Mouse (Mus musculus): Measurements from ENCODE around the gene Sox18. TPM values are rescaled to one million over a fixed set of nuclear protein-coding genes. Genes with fewer than 3 reads are reported as not detected.

Gene Sox18
- polyA plus RNA-seq, 1 experiment from 2014 or later: 20.3 TPM

DNA sequence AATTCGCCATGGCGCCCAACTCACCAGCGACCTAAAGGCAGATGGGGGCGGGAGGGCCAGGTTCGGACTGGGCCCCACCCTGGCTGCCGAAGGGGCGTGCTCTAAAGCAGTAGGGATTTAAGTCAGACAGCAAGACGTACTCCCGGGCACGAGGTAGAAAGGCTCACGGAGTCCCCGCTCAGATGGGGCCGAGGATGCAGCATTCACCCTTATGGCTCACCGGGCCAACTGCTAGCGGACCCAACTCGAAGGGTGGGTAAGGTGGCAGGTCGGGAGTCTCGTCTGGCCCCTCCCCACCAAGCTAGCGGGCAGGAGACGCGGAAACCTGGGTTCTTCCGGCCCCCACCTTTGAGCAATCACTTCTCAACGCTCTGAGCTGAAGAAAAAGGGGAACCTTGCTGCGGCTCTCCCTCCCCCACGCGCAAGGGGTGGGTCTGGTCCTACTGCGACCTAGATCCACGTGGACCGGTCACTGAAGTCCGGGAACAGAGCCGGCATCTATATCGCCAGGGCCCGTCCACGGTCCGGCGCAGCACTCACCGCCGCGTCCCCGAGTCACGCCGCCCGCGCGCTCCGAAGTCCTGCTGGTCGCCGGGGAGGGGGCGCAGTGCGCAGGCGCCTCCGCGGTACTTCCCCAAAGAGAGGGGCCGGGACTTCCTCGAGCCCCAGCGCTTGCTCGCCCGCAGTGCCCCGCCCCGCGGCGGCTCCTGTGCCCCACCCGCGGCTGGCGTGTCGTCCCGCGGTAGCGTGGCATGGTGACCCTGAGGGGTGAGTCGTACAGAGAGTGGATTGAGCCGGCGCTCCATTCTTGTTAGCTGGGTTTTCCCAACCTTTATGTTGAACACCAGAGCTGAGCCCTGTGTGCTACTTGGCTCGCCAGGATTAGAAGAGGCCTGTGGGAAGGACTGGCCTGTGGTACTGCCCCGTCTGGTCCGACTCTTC is 22.2 kb upstream of the Sox18 start, which contains the start of gene Rgs19:
Rgs19 (minus strand) TSS at position 639 of the 942 bp plus-strand sequence.
- Histone ChIP-seq H3K9ac (peak within 1 kb of the TSS; percentile 72), H3K4me3 (peak within 1 kb of the TSS; percentile 61), H3K27me3 (replicated peaks) (no peaks in the 10 kb centered on the region), H3K36me3 (peaks cover 10% of the 10 kb centered on the region), H3K27ac (no peak within 1 kb of the TSS), H3K9me3 (no peaks in the 10 kb centered on the region), H3K4me1 (peaks cover 13% of the 10 kb centered on the region), H3K4me2 (replicated peaks) (peak within 1 kb of the TSS; percentile 91)
- peak; percentile 78 for ATAC-seq (ENCODE audit: low FRiP score, low read depth)
- WGBS: under 1% methylated on average over 75 of the region's 75 CpGs

- no peak for ATAC-seq (ENCODE audit: low FRiP score, low read depth)
- Histone ChIP-seq H3K36me3 (peaks cover 21% of the 10 kb centered on the region), H3K27me3 (replicated peaks) (no peaks in the 10 kb centered on the region), H3K27ac (no peak overlapping the region), H3K9me3 (no peaks in the 10 kb centered on the region), H3K4me3 (no peak overlapping the region), H3K9ac (no peak overlapping the region), H3K4me1 (peaks cover 13% of the 10 kb centered on the region), H3K4me2 (replicated peaks) (peak overlapping the region; percentile 91; the same call in 1 of the 2 replicates)
- WGBS: 95% methylated on average over 3 of the region's 3 CpGs
Observed at GRCm38 (mm10) chr2:181692304-181692703, 20.9 kb upstream of the Sox18 start.

DNA sequence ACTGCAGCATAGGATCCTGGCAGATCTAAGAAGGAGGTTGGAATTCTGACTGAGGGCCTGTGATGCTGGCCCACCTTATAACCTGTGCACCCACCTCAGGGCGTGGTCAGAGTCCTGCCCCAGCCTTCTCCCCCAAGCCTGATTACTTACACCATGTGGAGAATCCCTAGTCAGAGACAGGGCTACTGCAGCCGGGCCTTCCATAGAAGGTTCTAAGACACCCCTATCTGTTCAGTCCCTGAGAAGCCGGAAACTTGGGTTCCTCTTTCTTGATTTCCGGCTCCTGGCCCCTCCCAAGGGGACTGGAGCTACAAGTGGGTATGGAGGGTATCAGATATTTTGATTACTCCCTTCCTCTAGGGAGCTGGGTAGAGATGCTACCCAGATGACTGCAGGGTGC is 20.1 kb upstream of the Sox18 start:
- no peak overlapping the region for H3K9ac ChIP-seq
- 94% methylated on average over 4 of the region's 4 CpGs for WGBS
- no peak for ATAC-seq (ENCODE audit: low FRiP score, low read depth)

DNA sequence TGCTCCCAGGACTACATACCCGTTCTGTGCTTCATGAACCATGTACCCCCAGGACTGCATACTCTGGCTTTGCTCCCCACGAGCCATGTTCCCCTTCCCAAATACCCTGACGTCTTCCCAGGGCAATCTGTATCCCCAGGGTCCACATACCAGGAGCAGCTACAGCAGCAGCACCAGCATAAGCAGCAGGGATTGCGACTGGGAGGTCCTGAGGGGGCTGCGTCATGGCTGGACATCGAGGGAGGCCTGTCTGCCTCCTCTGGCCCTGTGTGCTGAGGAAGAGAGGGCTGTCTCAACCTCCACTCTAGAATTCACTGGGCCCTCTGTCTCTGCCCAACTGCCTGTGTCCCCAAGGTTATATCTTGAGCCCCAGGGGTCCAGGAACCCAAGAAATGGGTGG is 19.6 kb upstream of the Sox18 start:
- H3K9me3 ChIP-seq: no peaks in the 10 kb centered on the region
- no peak for ATAC-seq (ENCODE audit: low FRiP score, low read depth)
- no peak overlapping the region for H3K27ac ChIP-seq
- H3K4me1 ChIP-seq: peaks cover 13% of the 10 kb centered on the region
- peaks cover 28% of the 10 kb centered on the region for H3K36me3 ChIP-seq
- H3K4me2 ChIP-seq (replicated peaks): no peak overlapping the region
- 86% methylated on average over 6 of the region's 6 CpGs for WGBS
- no peaks in the 10 kb centered on the region for H3K27me3 ChIP-seq (replicated peaks)
- H3K9ac ChIP-seq: no peak overlapping the region
- H3K4me3 ChIP-seq: no peak overlapping the region

More for the DNA sequence above, 20.1 kb upstream of the Sox18 start:
- H3K4me1 ChIP-seq: peaks cover 13% of the 10 kb centered on the region
- peaks cover 28% of the 10 kb centered on the region for H3K36me3 ChIP-seq
- H3K9me3 ChIP-seq: no peaks in the 10 kb centered on the region
- no peak overlapping the region for H3K27ac ChIP-seq
- no peak overlapping the region for H3K4me2 ChIP-seq (replicated peaks)
- no peak overlapping the region for H3K4me3 ChIP-seq
- no peaks in the 10 kb centered on the region for H3K27me3 ChIP-seq (replicated peaks)

DNA sequence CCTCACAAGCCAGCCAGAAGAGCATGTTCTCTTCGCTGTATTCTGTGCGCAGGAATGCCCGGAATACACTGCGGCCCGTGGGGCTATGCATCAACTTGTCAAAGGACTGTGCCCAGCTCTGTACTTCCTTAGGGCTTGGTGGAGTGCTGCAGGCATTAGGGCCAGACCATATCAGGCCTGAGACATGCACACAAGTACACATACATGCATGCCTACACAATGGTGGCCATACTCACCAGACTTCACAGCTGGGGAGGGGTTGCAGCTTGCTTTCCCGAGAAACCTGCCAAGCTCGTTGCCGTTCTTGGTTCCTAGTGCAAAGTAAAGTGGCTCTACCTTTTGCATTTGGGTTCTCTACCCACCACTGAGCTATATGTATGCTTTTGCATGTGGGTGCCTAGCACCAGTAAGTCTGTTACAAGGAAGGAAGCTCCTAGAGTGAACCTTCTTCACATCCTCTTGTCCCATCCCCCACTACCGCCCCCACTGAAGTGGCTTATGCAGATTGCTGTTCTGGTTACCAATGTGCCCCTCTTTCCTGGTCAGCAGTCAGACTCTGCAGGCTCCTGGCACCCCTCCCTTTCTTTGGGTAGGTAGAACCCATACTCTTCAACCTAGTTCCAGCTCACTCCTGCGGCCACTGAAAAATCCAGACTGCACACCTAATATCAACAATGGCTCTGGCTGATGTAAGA is 18.2 kb upstream of the Sox18 start:
- Histone ChIP-seq H3K4me2 (replicated peaks) (no peak overlapping the region), H3K27ac (no peak overlapping the region), H3K4me3 (no peak overlapping the region), H3K9ac (no peak overlapping the region), H3K27me3 (replicated peaks) (no peaks in the 10 kb centered on the region), H3K4me1 (peaks cover 13% of the 10 kb centered on the region), H3K9me3 (no peaks in the 10 kb centered on the region), H3K36me3 (peaks cover 28% of the 10 kb centered on the region)
- no peak for ATAC-seq (ENCODE audit: low FRiP score, low read depth)
- WGBS: 93% methylated on average over 10 of the region's 10 CpGs

GRCm38 (mm10) chr2:181687586-181687985 is 16.1 kb upstream of the Sox18 start:
- no peaks in the 10 kb centered on the region for H3K27me3 ChIP-seq (replicated peaks)
- no peak for ATAC-seq (ENCODE audit: low FRiP score, low read depth)
- H3K4me1 ChIP-seq: peaks cover under 1% of the 10 kb centered on the region
- no peak overlapping the region for H3K9ac ChIP-seq
- H3K36me3 ChIP-seq: peaks cover 28% of the 10 kb centered on the region
- H3K9me3 ChIP-seq: no peaks in the 10 kb centered on the region
- 93% methylated on average over 8 of the region's 8 CpGs for WGBS
- H3K4me3 ChIP-seq: no peak overlapping the region
- H3K27ac ChIP-seq: no peak overlapping the region
- no peak overlapping the region for H3K4me2 ChIP-seq (replicated peaks)

GRCm38 (mm10) chr2:181685686-181686085 is 14.2 kb upstream of the Sox18 start:
- WGBS: 94% methylated on average over 4 of the region's 4 CpGs
- Histone ChIP-seq H3K9me3 (no peaks in the 10 kb centered on the region), H3K27me3 (replicated peaks) (no peaks in the 10 kb centered on the region), H3K27ac (no peak overlapping the region), H3K4me2 (replicated peaks) (no peak overlapping the region), H3K36me3 (peaks cover 28% of the 10 kb centered on the region), H3K4me3 (no peak overlapping the region), H3K4me1 (peaks cover 8% of the 10 kb centered on the region; the same call in 1 of the 2 replicates), H3K9ac (no peak overlapping the region)
- ATAC-seq (ENCODE audit: low FRiP score, low read depth): no peak

DNA sequence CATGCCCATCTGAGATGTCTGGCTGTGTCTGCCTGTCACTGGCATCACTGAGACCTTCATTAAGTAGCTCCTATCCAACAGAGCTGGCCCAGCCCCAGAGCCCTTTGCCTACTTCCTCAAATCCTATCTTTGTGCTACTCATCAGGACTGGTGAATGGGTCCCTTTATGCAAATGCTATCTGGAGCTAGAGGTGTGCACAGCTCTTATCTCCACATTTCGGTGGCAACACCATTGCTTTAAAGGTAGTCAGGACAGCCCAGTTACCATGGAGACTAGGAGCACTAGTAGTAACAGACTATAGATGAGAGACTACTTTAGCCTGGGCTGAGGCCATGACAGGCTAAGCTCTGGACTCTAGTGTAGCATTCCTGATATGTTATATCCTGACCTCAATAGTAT is 13.3 kb upstream of the Sox18 start:
- Histone ChIP-seq H3K9me3 (no peaks in the 10 kb centered on the region), H3K4me2 (replicated peaks) (no peak overlapping the region), H3K27me3 (replicated peaks) (no peaks in the 10 kb centered on the region), H3K4me1 (peaks cover 9% of the 10 kb centered on the region; the same call in 1 of the 2 replicates), H3K9ac (no peak overlapping the region), H3K27ac (no peak overlapping the region), H3K4me3 (no peak overlapping the region), H3K36me3 (peaks cover 28% of the 10 kb centered on the region)
- 86% methylated on average over 1 of the region's 1 CpGs for WGBS
- no peak for ATAC-seq (ENCODE audit: low FRiP score, low read depth)

DNA sequence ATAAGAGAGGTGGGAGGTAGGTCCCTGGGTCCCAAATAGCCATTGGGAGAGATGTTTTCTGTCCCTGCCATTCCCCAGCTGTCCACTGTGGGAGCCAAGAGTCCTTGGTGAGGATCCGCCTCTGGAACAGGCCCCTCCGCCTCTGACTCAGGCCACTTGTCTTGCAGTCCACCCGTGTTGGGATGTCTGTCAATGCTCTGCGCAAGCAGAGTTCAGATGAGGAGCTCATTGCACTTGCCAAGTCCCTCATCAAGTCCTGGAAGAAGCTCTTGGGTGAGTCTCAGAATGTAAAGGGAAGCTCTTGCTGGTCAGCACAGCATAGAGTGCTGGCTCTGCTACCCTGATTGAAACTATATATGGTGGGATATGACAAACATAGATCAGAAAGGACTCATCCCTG is 11.9 kb upstream of the Sox18 start:
- Histone ChIP-seq H3K27me3 (replicated peaks) (no peaks in the 10 kb centered on the region), H3K4me1 (peaks cover 9% of the 10 kb centered on the region; the same call in 1 of the 2 replicates), H3K27ac (no peak overlapping the region), H3K4me2 (replicated peaks) (no peak overlapping the region), H3K9ac (no peak overlapping the region), H3K4me3 (no peak overlapping the region), H3K36me3 (peaks cover 17% of the 10 kb centered on the region), H3K9me3 (no peaks in the 10 kb centered on the region)
- no peak for ATAC-seq (ENCODE audit: low FRiP score, low read depth)
- WGBS: 72% methylated on average over 4 of the region's 4 CpGs

DNA sequence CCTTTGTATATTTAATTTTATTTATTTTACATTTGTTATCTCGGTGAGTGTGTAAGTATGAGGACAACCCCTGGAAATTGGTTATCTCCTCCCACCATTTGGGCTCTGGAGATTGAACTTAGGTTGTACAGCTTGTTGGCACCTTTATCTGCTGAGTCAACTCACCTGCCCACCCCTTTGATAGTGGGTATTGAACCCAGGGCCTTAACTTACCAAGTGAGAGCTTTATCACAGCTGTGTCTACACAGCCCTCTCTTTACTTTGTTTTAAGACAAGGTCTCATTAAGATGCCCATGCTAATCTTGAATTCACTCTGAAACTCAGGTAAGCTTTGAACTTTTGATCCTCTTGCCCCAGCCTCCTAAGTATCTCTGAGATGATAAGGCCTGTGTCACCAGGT is 10.5 kb upstream of the Sox18 start:
- H3K4me1 ChIP-seq: peaks cover 11% of the 10 kb centered on the region; the same call in 1 of the 2 replicates
- H3K36me3 ChIP-seq: peaks cover 4% of the 10 kb centered on the region
- WGBS: 91% methylated on average over 1 of the region's 1 CpGs
- H3K4me3 ChIP-seq: no peak overlapping the region
- no peak overlapping the region for H3K4me2 ChIP-seq (replicated peaks)
- H3K9ac ChIP-seq: no peak overlapping the region
- ATAC-seq (ENCODE audit: low FRiP score, low read depth): no peak
- H3K27me3 ChIP-seq (replicated peaks): no peaks in the 10 kb centered on the region
- H3K9me3 ChIP-seq: no peaks in the 10 kb centered on the region
- no peak overlapping the region for H3K27ac ChIP-seq

GRCm38 (mm10) chr2:181680716-181681117 is 9.3 kb upstream of the Sox18 start:
- no peak overlapping the region for H3K27ac ChIP-seq
- peak overlapping the region; percentile 93 for H3K4me2 ChIP-seq (replicated peaks)
- 20% methylated on average over 7 of the region's 7 CpGs for WGBS
- H3K4me1 ChIP-seq: peaks cover 17% of the 10 kb centered on the region
- no peaks in the 10 kb centered on the region for H3K27me3 ChIP-seq (replicated peaks)
- H3K36me3 ChIP-seq: no peaks in the 10 kb centered on the region
- no peaks in the 10 kb centered on the region for H3K9me3 ChIP-seq
- H3K9ac ChIP-seq: peak overlapping the region; percentile 84
- H3K4me3 ChIP-seq: peak overlapping the region; percentile 64
- ATAC-seq (ENCODE audit: low FRiP score, low read depth): peak; percentile 33

- H3K36me3 ChIP-seq: no peaks in the 10 kb centered on the region
- no peak within 1 kb of the TSS for H3K27ac ChIP-seq
- H3K9ac ChIP-seq: peak within 1 kb of the TSS; percentile 84
- ATAC-seq (ENCODE audit: low FRiP score, low read depth): peak; percentile 57
- peak within 1 kb of the TSS; percentile 93 for H3K4me2 ChIP-seq (replicated peaks)
- H3K4me1 ChIP-seq: peaks cover 23% of the 10 kb centered on the region
- H3K4me3 ChIP-seq: peak within 1 kb of the TSS; percentile 64
- under 1% methylated on average over 69 of the region's 69 CpGs for WGBS
- no peaks in the 10 kb centered on the region for H3K27me3 ChIP-seq (replicated peaks)
- H3K9me3 ChIP-seq: no peaks in the 10 kb centered on the region
Observed at GRCm38 (mm10) chr2:181679951-181680715, 8.7 kb upstream of the Sox18 start, which contains the start of gene Tcea2. TSS of gene Tcea2 (plus strand) at chr2:181680310.

Measured in neural tube, embryonic 12.5 days (tissue).